Mouse (Mus musculus) liver, embryonic 14.5 days (tissue): Measurements from ENCODE around the gene Il15ra. TPM values are rescaled to one million over a fixed set of nuclear protein-coding genes. Genes with fewer than 3 reads are reported as not detected.
"Not testable (repeated sequence)": the region's sequence is repeated elsewhere in the genome, so short reads cannot be mapped to it uniquely, and the experiment has no call there.

Experiments
- ATAC-seq: fragments of 200-750 bp; cut with Nextera tagmentation; 2 replicates; pipeline ENCODE4 v1.8.0; 2017; ENCODE audit warnings: moderate number of reproducible peaks, mild to moderate bottlenecking, moderate library complexity; ENCODE audit not compliant: insufficient read depth
- DNase-seq, 3 experiments: peaks; one replicate each; pipeline ENCODE4 v3.0.0-alpha.2; 2012 to 2013; ENCODE audit warnings: low read depth in 3 of 3, low spot score in 3 of 3
- H3K27ac ChIP-seq: fragments of 300-500 bp; sonication (generic); 2 replicates; pipeline ENCODE4 v1.5.1; 2014; ENCODE audit warnings: moderate library complexity, mild to moderate bottlenecking, control low read depth, inconsistent platforms
- H3K27me3 ChIP-seq: fragments of 300-500 bp; sonication (generic); 2 replicates; pipeline ENCODE4 v1.6.1; 2014; ENCODE audit warnings: mild to moderate bottlenecking, low read length, moderate library complexity; ENCODE audit not compliant: control insufficient read depth, insufficient read depth
- H3K36me3 ChIP-seq: fragments of 300-500 bp; sonication (generic); replicated peaks from 2 replicates; pipeline ENCODE4 v1.6.1; 2014; ENCODE audit warnings: low read depth; ENCODE audit not compliant: control insufficient read depth, insufficient read depth
- H3K4me1 ChIP-seq, 2 experiments: fragments of 200-500 bp in 1 of 2; fragments of 300-500 bp in 1 of 2; sonication (generic) in 1 of 2; replicated peaks; 2 replicates each; pipeline ENCODE4 v1.6.1; 2012 to 2014; ENCODE audit warnings: antibody characterized with exemption in 1 of 2, inconsistent platforms in 1 of 2, low read length in 1 of 2; ENCODE audit not compliant: control insufficient read depth in 2 of 2, insufficient read depth in 2 of 2
- H3K4me2 ChIP-seq: fragments of 300-500 bp; sonication (generic); 2 replicates; pipeline ENCODE4 v1.6.1; 2014; ENCODE audit warnings: low read depth, mild to moderate bottlenecking, control low read depth, moderate library complexity
- H3K4me3 ChIP-seq, 2 experiments: fragments of 200-500 bp in 1 of 2; fragments of 300-500 bp in 1 of 2; sonication (generic) in 1 of 2; 2 replicates each; pipeline ENCODE4 v1.5.1; 2012 to 2014; ENCODE audit warnings: low read depth in 2 of 2, low read length in 2 of 2, mild to moderate bottlenecking in 2 of 2, control low read depth in 1 of 2, inconsistent platforms in 1 of 2, moderate library complexity in 1 of 2; ENCODE audit not compliant: insufficient read depth in 1 of 2
- H3K9ac ChIP-seq: fragments of 300-500 bp; sonication (generic); replicated peaks from 2 replicates; pipeline ENCODE4 v1.6.1; 2014; ENCODE audit warnings: mild to moderate bottlenecking, control low read depth, moderate library complexity
- H3K9me3 ChIP-seq: fragments of 300-500 bp; sonication (generic); 2 replicates; pipeline ENCODE4 v1.6.1; 2016; ENCODE audit warnings: low read length, mixed read lengths; ENCODE audit not compliant: control insufficient read depth
- CTCF ChIP-seq: IDR thresholded peaks from 2 replicates; pipeline ENCODE4 v1.5.1; 2016; ENCODE audit warnings: antibody characterized with exemption, low read depth, control low read depth
- EP300 ChIP-seq: IDR thresholded peaks from 2 replicates; pipeline ENCODE4 v1.6.1; 2016; ENCODE audit warnings: antibody characterized with exemption, low read depth
- WGBS: fragments of 180-500 bp; shearing (Covaris S2); extraction: QIAGEN DNeasy Blood & Tissue Kit; methylation state at CpG from one replicate; pipeline ENCODE4 v1.1.7; 2014; ENCODE audit not compliant: insufficient replicate concordance; 5-methylcytosine and 5-hydroxymethylcytosine counted together
- polyA plus RNA-seq, 2 experiments: library from polyadenylated mRNA; depleted of rRNA in 1 of 2; stranded (reverse) in 1 of 2; unstranded in 1 of 2; fragments of >200 nt; fragmentation: Nextera tagmentation in 1 of 2; extraction: Ambion mirVana in 1 of 2; gene quantifications; 2 replicates each; pipeline versions ENCODE4 v1.2.1 to v1.2.3; 2012 to 2014

The Il15ra gene
- polyA plus RNA-seq, 2 experiments, result 5.1 to 5.9 TPM

- Histone ChIP-seq H3K9me3 (no peaks in the 10 kb centered on the region), H3K9ac (peak overlapping the region; percentile 64), H3K4me2 (peak overlapping the region; percentile 72), H3K4me1 (peaks cover 0 to 21% of the 10 kb centered on the region in 2 experiments; a peak in 3 of 4 replicates), H3K27me3 (no peaks in the 10 kb centered on the region; the same call in 1 of the 2 replicates), H3K36me3 (no peaks in the 10 kb centered on the region), H3K4me3 (peak overlapping the region; percentile 65 to 68), H3K27ac (no peak overlapping the region)
- 6% methylated on average over 28 of the region's 28 CpGs for WGBS
- DNase-seq, result no peak
- peak; percentile 56 for ATAC-seq
- no peak for TF ChIP-seq CTCF
- TF ChIP-seq EP300, result no peak
Measured at GRCm38 (mm10) chr2:11706030-11706745, 1.1 kb downstream of the Il15ra start.

- Histone ChIP-seq H3K4me1 (peaks cover 0 to 21% of the 10 kb centered on the region in 2 experiments; a peak in 3 of 4 replicates), H3K27ac (no peak overlapping the region), H3K4me2 (peak overlapping the region; percentile 72), H3K4me3 (no peak overlapping the region), H3K9ac (no peak overlapping the region), H3K36me3 (no peaks in the 10 kb centered on the region), H3K9me3 (no peaks in the 10 kb centered on the region), H3K27me3 (no peaks in the 10 kb centered on the region; the same call in 1 of the 2 replicates)
- ATAC-seq, result no peak
- no peak for DNase-seq
- TF ChIP-seq EP300 (no peak), CTCF (no peak)
- WGBS, result 37% methylated on average over 6 of the region's 6 CpGs
Measured at GRCm38 (mm10) chr2:11706746-11707065, 1.6 kb downstream of the Il15ra start.

GRCm38 (mm10) chr2:11708538-11708937 lies 3.4 kb downstream of the Il15ra start:
- H3K27ac ChIP-seq, result no peak overlapping the region

GRCm38 (mm10) chr2:11710101-11710500 lies 5.0 kb downstream of the Il15ra start:
- H3K36me3 ChIP-seq, DNase-seq, ATAC-seq, H3K4me3 ChIP-seq, H3K9me3 ChIP-seq, H3K27me3 ChIP-seq, H3K9ac ChIP-seq, H3K27ac ChIP-seq, H3K4me2 ChIP-seq: not testable (repeated sequence)
- H3K4me1 ChIP-seq, result peaks cover 0 to 19% of the 10 kb centered on the region in 2 experiments; a peak in 3 of 4 replicates
- TF ChIP-seq CTCF, result peak; percentile 41
- 38% methylated on average over 4 of the region's 4 CpGs for WGBS

More at GRCm38 (mm10) chr2:11708538-11708937, 3.4 kb downstream of the Il15ra start:
- no peaks in the 10 kb centered on the region for H3K36me3 ChIP-seq
- WGBS, result 24% methylated on average over 5 of the region's 5 CpGs
- H3K9me3 ChIP-seq, result no peaks in the 10 kb centered on the region
- no peak overlapping the region for H3K9ac ChIP-seq
- TF ChIP-seq CTCF, result no peak
- no peak for TF ChIP-seq EP300
- no peak overlapping the region for H3K4me3 ChIP-seq
- no peaks in the 10 kb centered on the region; the same call in 1 of the 2 replicates for H3K27me3 ChIP-seq
- DNase-seq (no peak), ATAC-seq (no peak)
- H3K4me1 ChIP-seq, result peaks cover 0 to 21% of the 10 kb centered on the region in 2 experiments; a peak in 3 of 4 replicates
- H3K4me2 ChIP-seq, result no peak overlapping the region

GRCm38 (mm10) chr2:11712483-11712990 lies 7.4 kb downstream of the Il15ra start:
- TF ChIP-seq EP300 (no peak), CTCF (no peak)
- WGBS, result 56% methylated on average over 6 of the region's 6 CpGs
- no peak for ATAC-seq
- H3K9ac ChIP-seq, result no peak overlapping the region
- H3K4me3 ChIP-seq, result no peak overlapping the region
- DNase-seq, result no peak
- H3K4me1 ChIP-seq, result peaks cover 0 to 12% of the 10 kb centered on the region in 2 experiments; a peak in 2 of 4 replicates
- no peak overlapping the region for H3K27ac ChIP-seq
- no peaks in the 10 kb centered on the region for H3K36me3 ChIP-seq
- H3K9me3 ChIP-seq, result no peaks in the 10 kb centered on the region
- no peaks in the 10 kb centered on the region for H3K27me3 ChIP-seq
- no peak overlapping the region for H3K4me2 ChIP-seq
